Mouse (Mus musculus) ES-Bruce4 (cell line): ENCODE data around the gene Plekho2.

Experiments used
- CTCF ChIP-seq: IDR thresholded peaks from one replicate; pipeline ENCODE4 v1.8.1; 2011; ENCODE audit warnings: low read depth, low read length
- POLR2A ChIP-seq: IDR thresholded peaks from one replicate; pipeline ENCODE4 v1.8.1; 2011; ENCODE audit warnings: low read length; ENCODE audit not compliant: insufficient read depth

- TF ChIP-seq POLR2A, result no peak
- no peak for TF ChIP-seq CTCF
Observed at GRCm38 (mm10) chr9:65508449-65508848, 71.4 kb downstream of the Plekho2 start.
